Mouse (Mus musculus) mouse trophoblast stem cell (cell line): Measurements from ENCODE around the gene Cd9.

Experiments used
- in situ Hi-C, 2 experiments: fragments of 300-500 bp; cut with MseI, MboI; formaldehyde crosslinking; loops; 2 replicates in 1 of 2; 3 replicates in 1 of 2; pipeline ENCODE4 v1.15.1; 2025

The Cd9 gene

GRCm38 (mm10) chr6:125494092-125494871 lies at the start of gene Cd9:
Gene Cd9, minus strand, starts transcription at chr6:125494791.
- in situ Hi-C loops, result loop anchor here in 1 of 2 experiments (5.0 kb wide), 1 partner anchor 72 kb away; no protein-coding TSS in a partner anchor

- in situ Hi-C loops, result no loop called here
Observed at GRCm38 (mm10) chr6:125541296-125541695, 46.7 kb upstream of the Cd9 start.

GRCm38 (mm10) chr6:125540826-125541225 lies 46.2 kb upstream of the Cd9 start:
- in situ Hi-C loops, result no loop called here

GRCm38 (mm10) chr6:125540199-125540598 lies 45.6 kb upstream of the Cd9 start:
- in situ Hi-C loops, result no loop called here

- in situ Hi-C loops, result no loop called here
Observed at GRCm38 (mm10) chr6:125539423-125539822, 44.8 kb upstream of the Cd9 start.

- in situ Hi-C loops, result no loop called here
Observed at GRCm38 (mm10) chr6:125538469-125538868, 43.9 kb upstream of the Cd9 start.

GRCm38 (mm10) chr6:125534990-125535389 lies 40.4 kb upstream of the Cd9 start:
- in situ Hi-C loops, result no loop called here

- in situ Hi-C loops, result no loop called here
Observed at GRCm38 (mm10) chr6:125533104-125533650, 38.6 kb upstream of the Cd9 start.

- in situ Hi-C loops, result no loop called here
Observed at GRCm38 (mm10) chr6:125529479-125529878, 34.9 kb upstream of the Cd9 start.

- in situ Hi-C loops, result no loop called here
Observed at GRCm38 (mm10) chr6:125528614-125529200, 34.1 kb upstream of the Cd9 start.

- in situ Hi-C loops, result no loop called here
Observed at GRCm38 (mm10) chr6:125526066-125526465, 31.5 kb upstream of the Cd9 start.

GRCm38 (mm10) chr6:125524027-125524426 lies 29.4 kb upstream of the Cd9 start:
- in situ Hi-C loops, result no loop called here

- in situ Hi-C loops, result no loop called here
Observed at GRCm38 (mm10) chr6:125521558-125522193, 27.1 kb upstream of the Cd9 start.

GRCm38 (mm10) chr6:125515503-125516315 lies 21.1 kb upstream of the Cd9 start:
- in situ Hi-C loops, result no loop called here

GRCm38 (mm10) chr6:125512950-125513596 lies 18.5 kb upstream of the Cd9 start:
- in situ Hi-C loops, result no loop called here

GRCm38 (mm10) chr6:125511196-125511595 lies 16.6 kb upstream of the Cd9 start:
- in situ Hi-C loops, result no loop called here

- in situ Hi-C loops, result no loop called here
Observed at GRCm38 (mm10) chr6:125510645-125511044, 16.1 kb upstream of the Cd9 start.

GRCm38 (mm10) chr6:125509783-125510182 lies 15.2 kb upstream of the Cd9 start:
- in situ Hi-C loops, result loop anchor here in 1 of 2 experiments (10.0 kb wide), 1 partner anchor 95 kb away; no protein-coding TSS in a partner anchor

- in situ Hi-C loops, result loop anchor here in 1 of 2 experiments (10.0 kb wide), 1 partner anchor 98 kb away; no protein-coding TSS in a partner anchor
Observed at GRCm38 (mm10) chr6:125506427-125506826, 11.8 kb upstream of the Cd9 start.

GRCm38 (mm10) chr6:125504622-125505355 lies 10.2 kb upstream of the Cd9 start:
- in situ Hi-C loops, result loop anchor here (5.0 to 10.0 kb wide), 2 partner anchors 98 to 100 kb away; no protein-coding TSS in a partner anchor
